Mouse (Mus musculus): ENCODE measurements at regions not wholly inside any gene's neighbourhood (a gene's known extent, or its start where the extent isn't known, plus 50 kb on each side); places are given as distances from the start of the nearest gene placed in this dataset.

GRCm38 (mm10) chr17:64199241-64199933 is 132.3 kb downstream of the Pja2 start:
- H3K36me3 ChIP-seq, result no peaks in the 10 kb centered on the region
- WGBS, result 89% methylated on average over 10 of the region's 10 CpGs
- no peak overlapping the region for H3K27ac ChIP-seq
- H3K4me1 ChIP-seq, result peaks cover 11% of the 10 kb centered on the region; the same call in 1 of the 2 replicates
- DNase-seq (ENCODE audit: low spot score), result no peak
- H3K27me3 ChIP-seq (ENCODE audit: low read depth, poor library complexity, severe bottlenecking), result no peaks in the 10 kb centered on the region
- no peak overlapping the region for H3K4me3 ChIP-seq
- H3K9me3 ChIP-seq (replicated peaks), result no peaks in the 10 kb centered on the region

DNA sequence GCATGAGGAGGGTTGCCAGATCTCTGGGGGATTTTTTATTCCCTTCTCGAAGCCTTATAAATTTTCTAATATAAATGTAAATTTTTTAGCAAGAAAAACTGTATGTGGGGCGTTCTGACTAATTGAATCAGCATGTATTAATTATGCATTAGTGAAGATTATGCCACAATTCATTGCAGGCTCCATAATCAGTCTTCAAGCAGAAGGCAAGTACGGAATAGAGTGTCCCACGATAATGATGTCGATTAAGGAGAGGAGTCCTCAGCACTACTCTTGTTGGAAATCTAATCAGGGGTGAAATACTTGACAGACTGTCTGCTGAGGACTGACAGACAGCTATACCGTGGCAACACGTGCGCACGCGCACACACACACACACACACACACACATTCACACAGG is 135.3 kb downstream of the Pja2 start:
- Histone ChIP-seq H3K27me3 (ENCODE audit: low read depth, poor library complexity, severe bottlenecking) (no peaks in the 10 kb centered on the region), H3K36me3 (no peaks in the 10 kb centered on the region)

GRCm38 (mm10) chr17:64193055-64193454 is 138.7 kb downstream of the Pja2 start:
- no peaks in the 10 kb centered on the region for H3K27me3 ChIP-seq (ENCODE audit: low read depth, poor library complexity, severe bottlenecking)
- no peak overlapping the region for H3K4me3 ChIP-seq
- H3K4me1 ChIP-seq, result no peaks in the 10 kb centered on the region
- no peak for DNase-seq (ENCODE audit: low spot score)
- H3K36me3 ChIP-seq, result no peaks in the 10 kb centered on the region
- no peaks in the 10 kb centered on the region for H3K9me3 ChIP-seq (replicated peaks)
- no peak overlapping the region for H3K27ac ChIP-seq
- 95% methylated on average over 6 of the region's 6 CpGs for WGBS

More for the DNA sequence above, 135.3 kb downstream of the Pja2 start:
- Histone ChIP-seq H3K9me3 (replicated peaks) (no peaks in the 10 kb centered on the region), H3K4me1 (0 out of 2 replicates have a peak, but pooled peaks cover 7% of the 10 kb centered on the region), H3K4me3 (no peak overlapping the region), H3K27ac (no peak overlapping the region)
- 88% methylated on average over 10 of the region's 10 CpGs for WGBS
- DNase-seq (ENCODE audit: low spot score), result no peak
